Mouse (Mus musculus) ovary, postnatal 14 days (tissue): ENCODE results near the gene Mymx.

Experiments used
- DNase-seq: peaks from one replicate; pipeline ENCODE4 v3.0.0; 2022; ENCODE audit warnings: low spot score

Gene Mymx

DNA sequence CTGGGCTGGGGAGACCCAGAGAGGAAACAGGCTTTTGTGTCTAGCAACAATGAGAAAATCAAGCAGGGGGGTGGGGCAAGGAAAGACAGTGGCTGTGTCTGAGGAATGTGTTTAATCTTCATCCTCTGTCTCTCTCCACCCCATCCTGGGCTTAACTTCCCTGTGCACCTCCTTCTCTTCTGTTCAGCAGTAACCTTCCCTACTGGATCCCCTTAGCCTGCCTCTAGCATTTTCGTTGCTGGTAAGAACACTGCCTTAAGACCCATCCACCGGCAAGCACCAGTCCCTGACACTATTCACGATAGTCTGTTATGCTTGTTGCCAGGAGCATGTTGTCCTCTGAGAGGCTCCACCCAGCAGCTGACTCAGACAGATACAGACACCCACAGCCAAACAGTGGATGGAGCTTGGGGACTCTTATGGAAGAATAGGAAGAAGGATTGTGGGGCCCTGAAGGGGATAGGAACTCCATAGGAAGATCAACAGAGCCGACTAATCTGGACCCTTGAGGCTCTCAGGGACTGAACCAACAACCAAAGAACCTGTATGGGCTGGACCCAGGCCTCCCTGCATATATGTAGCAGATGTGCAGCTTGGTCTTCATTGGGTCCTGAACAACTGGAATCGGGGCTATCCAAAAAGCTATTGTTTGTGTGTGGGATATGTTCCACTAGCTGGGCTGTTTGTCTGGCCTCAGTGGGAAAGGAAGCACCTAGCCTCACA, 8.4 kb upstream of the Mymx start:
- no peak for DNase-seq

DNA sequence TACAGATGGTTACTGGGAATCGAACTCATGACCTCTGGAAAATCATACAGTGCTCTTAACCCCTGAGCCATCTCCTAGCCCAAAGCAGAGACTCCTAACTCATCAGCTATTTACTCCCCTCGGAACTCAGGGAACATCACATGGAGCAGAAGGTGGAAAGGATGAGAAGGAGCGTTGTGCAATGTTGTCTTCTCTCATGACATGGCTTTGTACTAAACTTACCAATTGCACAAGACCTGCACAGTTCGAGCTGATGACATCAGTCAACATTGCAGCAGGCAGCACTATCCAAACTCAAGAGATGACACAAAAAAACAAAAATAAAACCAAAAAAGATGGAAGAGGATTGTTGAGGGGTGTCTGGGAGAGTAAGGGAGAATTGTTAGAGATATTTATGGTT, 6.5 kb upstream of the Mymx start:
- DNase-seq: no peak

DNA sequence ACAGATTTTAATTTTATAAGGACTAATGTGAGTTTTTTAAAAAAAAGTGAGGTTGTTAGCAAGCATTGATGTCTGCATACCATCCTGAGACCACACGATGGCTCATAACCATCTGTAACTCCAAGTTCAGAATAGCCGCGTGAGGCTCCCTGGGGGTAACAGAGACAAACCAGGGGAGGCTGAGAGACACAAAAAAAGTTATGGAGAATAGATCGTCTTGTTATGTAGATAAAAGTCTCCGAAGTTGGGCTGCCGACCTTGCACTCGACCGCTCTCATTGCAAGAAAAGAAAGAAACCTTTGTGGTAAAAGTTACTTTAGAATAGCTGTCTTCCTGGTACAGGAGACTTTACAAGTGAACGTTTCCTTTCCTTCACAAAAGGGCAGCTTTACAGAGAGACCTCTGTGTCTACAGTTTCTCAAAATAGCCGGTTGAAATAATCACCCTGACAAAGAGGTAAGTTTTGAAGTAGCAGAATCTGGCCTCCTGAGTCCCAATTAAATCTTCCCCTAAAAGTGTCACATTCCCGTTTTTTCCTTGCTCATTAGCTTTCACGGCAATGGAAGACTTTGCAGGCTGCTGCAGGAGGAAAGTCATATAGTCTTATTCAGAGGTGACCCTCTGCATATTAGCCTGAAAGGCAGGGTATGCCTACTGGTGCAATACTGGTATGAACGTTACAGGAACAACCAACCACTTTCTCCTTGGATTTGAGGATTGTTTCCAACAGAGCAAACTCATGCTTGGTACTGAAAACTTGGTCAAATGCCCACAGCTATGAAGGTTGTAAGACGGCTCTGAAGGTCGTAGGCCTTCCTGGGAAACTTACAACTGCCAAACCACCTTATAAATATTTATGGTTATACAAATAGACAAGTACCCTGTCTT, 5.3 kb upstream of the Mymx start:
- no peak for DNase-seq

DNA sequence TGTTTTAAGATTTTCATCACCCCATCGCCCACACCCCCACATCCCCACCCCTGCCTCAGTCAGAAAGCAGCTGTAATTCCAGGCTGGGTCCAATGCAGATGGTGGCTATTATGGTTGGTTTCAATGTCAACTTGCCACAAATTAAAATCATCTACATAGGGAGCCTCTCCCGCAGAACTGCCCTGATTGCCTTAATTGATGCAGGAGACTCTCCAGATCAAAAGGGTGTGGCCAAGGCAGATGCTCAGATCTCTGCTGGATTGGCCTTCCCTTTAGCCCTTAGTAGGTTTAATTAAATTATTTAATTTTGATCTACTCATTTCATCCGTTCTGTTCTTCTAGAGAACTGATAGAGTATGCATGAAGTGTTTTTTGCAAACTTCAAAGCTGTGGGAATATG, 1.1 kb upstream of the Mymx start:
- DNase-seq: no peak

DNA sequence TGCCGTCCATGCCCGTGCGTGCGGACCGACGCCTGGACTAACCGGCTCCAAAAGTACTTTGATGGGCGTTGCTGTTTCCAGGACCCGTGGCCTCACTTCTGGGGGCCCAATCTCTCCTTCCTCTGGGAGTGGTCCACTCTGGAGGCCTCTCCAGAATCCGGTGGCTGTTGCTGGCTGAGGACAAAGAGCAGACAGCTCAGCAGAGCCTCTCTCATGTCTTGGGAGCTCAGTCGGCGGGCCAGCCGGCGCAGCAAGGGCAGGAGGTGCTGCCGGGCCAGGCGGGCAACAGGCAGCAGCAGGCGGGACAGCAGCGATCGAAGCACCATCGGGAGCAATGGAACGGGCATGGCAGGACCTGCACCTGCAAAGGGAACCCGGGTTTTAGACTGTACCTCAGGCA, 577 bp downstream of the Mymx start:
- DNase-seq: no peak

DNA sequence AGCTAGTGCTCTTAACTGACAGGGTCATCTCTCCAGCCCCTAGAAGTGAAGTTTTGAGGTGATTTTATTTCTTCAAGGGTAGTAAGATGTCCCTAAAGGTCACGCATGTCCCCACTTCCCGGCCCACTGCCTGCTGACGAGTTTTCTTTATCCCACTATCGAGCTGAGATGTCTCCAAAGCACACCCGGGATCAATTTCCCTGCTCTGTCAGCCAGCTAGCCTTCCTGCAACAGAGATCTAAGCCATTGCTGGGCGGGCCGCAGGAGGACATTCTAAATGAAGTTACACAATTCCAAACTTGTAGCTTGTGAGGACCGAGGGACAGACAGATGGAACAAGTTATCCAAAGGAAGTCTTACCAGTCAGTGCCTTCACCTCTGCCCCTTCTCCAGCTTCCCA, 1.6 kb downstream of the Mymx start:
- DNase-seq: no peak

DNA sequence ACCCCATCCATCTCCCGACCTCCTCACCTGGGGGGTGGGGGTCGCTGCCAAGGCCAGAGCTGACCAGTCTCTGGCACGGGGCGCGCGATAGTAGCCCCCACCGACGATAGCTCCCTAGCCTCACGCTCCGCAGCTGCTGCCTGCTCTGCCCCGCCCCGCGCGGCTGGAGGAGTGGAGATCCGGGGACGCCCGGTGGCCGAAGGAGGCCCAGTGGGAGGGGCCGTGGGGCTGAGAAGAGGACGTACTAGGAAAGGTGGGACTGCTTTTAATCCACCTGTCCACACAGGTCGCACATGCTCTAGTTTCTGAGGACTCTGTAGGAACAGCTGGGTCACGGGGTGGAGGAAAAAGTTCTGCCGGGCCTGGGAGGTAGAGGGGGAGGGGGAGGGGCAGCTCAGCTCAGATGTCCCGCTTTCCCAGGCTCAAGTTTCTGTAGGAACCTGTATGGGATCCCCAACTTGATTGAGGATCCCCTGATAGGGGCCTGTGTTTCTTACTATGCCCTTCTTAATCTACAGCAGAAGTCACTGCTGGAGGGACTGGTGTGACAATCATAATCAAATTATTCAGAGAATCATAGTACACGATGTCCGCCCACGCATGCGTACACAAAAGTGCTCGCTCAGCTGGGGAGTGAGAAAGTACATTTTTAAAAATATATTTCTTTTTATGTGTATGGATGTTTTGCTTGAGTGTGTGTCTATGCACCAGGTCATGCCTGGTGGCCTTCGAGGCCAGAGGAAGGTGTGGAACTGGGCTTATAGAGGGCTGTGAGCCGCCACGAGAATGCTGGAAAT, 2.3 kb downstream of the Mymx start, which contains the start of gene Slc29a1:
Slc29a1 (minus strand) TSS at position 161 of the 797 bp plus-strand sequence.
- no peak for DNase-seq

DNA sequence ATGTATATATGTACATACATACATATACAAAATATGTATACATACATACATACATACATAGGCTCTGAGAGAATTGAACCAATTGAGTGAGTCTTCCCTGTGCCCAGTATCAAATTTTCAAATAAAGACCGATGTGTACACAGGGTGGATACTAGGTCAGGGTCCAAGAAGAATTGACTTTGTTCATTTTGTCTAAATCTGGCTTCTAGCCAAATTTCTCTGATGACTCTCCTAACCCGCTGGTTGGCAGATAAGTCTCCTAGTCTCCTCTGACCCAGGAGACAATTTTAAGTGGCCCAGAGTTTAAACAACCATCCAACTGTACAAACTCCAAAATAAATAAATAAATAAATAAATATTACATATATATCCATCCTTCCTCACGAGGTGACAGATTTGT, 3.0 kb downstream of the Mymx start:
- no peak for DNase-seq

DNA sequence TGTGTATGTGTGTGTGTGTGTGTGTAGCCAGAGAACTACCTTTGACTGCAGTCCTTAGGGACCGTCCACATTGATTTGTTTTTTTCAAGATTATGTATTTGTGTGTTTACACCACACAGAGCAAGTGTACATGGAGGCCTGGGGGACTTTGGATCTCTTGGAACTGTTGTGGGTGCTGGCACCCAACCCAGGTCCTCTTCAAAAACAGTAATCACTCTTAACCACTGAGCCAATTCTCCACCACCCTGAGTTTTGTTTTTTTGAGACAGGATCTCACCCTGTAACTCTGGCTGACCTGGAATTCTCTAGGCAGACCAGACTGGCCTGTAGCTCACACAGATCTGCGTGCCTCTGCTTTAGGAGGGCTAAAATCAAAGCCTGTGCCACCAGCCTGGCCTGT, 3.5 kb downstream of the Mymx start:
- no peak for DNase-seq

DNA sequence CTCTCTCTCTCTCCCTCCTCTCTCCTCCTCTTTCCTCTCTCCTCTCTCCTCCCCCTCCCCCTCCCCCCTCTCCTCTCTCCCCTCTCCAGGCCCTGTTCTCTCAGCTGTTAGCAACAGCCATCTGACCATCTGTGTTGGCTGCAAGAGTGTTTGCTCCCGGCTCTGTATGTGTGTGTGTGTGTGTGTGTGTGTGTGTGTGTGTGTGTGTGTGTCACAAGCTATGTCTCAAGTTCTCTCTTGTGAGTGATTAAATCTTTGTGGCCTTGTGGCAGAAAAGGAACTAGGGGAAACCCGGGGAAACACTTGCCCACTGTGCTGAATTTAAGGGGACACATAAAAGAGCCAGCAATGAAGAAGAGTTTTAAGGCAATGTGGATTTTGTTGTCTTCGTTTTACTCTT, 4.1 kb downstream of the Mymx start:
- no peak for DNase-seq

DNA sequence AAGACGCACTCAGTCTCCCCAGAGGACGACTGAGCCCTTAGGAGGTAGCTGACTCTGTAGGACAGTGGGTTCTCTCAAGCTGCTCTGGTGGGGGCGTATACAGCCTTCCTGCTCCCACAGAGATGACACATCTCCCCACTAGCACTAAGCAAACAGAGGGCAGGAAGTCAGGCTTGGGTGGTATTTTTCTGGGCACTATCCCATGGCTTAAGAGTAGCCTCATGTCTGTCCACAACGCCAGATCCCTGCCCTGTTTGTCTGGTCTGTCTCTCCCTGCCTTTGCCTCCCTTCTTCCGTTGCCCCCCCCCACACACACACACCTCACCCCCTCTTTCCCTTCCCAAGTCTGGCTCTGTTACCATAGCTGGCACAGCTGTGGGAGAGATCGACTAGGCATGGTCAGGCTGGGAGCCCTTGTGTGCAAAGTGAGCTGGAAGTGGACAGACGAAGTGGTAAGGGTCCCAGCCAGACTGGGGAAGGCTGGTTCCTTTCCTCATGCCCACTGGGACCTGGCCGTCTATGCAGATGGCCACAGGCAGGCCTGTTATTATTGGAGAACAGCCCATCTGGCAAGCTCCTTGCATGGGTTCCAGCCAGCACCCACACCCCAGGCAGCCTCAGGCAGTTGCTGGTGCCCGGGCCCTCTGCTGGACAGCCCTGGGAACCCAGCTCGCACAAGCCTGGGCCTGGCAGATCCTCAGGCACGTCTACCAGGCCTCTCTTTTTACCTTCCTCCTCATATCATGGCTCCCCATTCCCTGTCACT, 5.1 kb downstream of the Mymx start:
- peak; percentile 70 for DNase-seq

DNA sequence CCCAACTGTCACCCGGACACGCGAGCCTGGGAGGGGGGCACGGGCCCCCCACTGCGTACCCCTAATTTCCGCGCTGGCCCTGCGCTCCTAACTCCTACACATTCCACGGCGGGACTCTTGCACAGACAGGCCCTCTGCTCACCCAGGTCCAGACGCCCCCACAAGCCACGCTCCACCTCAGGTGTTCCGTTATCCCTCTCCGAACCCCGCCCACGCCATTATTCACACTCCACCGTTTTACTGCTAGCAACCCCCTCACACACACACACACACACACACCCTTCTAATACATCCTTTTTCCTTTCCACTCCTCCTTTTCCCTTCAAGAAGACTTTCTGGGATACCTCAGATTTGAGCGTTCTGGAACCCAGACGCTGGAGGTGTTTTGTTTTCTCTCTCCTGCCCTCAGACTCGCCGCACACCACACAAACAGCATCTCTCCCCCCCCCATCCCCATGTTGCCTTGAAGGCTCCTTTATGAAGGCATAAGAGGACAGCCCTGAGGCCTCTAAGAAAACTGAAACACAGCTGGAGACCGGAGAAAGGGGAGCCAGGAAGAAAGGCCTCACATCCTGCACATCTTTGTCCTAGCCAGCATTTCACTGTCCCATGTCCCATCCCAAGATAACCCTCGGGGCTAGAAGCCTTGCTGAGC, 6.0 kb downstream of the Mymx start:
- no peak for DNase-seq

DNA sequence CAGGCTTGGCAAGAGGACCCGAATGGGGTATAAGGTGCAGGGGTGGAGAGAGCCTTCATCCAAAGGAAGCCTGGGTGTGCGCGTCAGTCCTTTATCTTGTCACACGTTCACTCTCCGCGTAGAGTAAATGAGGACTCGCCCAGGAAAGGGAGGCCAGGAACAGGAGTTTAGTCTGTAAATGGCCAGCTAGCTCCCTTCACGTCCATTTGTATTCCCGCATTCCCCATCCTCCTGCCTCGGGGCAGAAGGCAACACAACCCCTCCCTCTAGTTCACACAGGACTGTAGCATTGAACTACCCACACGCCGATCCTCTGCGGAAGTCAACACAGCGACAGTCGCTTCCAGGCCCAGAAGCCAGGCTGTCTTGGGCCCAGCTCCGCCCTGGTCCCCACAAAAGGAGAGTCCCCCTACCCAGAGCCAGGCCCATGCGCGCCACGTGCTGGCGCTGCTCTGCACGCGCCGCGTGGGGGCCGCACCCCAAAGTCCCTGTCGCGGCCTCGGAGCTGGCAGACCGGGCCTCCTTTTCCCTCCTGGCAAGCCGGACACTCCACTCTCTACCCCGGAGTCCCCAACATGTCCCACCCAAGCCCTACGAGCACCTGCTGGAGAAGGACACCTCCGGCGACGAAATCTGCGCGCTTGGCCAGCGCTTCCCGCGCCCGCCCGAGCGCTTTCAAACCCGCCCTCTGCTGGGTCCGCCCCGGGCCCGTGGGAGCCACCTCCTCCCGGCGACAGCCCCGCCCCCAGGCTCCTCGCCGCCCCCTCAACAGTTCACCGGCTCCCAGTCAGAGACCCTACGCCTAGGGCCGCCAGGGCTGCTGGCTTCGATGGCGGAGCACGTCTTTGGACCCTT, 6.8 kb downstream of the Mymx start:
- peak; percentile 70 for DNase-seq

DNA sequence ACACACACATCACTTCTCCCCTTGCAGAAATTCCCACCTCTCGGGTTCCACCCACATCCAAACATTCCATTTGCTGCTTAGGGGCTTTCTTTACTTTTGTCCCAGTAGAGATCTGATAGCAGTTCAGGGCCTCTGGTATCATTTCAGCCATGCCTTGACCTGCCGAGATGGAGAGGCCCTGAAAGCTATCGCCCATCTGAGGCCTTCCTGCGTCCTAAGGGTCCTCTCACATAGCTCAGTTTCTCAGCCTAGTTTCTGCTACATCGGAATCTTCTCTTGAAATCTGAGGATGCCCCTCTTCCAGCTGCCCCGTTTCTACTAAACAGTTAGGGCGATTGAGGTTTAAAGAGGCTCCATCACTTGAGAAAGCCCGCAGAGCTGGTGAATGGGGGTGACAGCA, 7.7 kb downstream of the Mymx start:
- no peak for DNase-seq

DNA sequence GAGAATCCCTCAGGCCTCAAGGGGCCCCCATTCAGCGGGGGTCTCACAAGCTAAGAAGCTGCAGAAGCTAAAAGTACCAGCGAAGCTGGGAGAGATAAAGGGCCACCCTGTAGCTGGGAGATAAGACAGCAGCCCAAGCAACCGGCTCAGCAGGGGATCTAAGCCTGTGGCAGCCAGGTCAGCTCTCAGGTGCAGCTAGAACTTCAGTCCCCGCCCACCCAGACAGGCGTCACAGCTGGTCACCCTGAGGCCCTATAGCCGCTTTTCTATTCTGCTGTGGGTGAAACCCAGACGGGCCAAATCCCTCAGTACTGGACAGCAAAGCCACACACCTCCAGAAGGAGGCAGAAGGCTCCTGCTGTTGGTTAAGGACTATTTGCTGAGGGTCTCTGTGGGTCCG, 8.4 kb downstream of the Mymx start:
- no peak for DNase-seq

DNA sequence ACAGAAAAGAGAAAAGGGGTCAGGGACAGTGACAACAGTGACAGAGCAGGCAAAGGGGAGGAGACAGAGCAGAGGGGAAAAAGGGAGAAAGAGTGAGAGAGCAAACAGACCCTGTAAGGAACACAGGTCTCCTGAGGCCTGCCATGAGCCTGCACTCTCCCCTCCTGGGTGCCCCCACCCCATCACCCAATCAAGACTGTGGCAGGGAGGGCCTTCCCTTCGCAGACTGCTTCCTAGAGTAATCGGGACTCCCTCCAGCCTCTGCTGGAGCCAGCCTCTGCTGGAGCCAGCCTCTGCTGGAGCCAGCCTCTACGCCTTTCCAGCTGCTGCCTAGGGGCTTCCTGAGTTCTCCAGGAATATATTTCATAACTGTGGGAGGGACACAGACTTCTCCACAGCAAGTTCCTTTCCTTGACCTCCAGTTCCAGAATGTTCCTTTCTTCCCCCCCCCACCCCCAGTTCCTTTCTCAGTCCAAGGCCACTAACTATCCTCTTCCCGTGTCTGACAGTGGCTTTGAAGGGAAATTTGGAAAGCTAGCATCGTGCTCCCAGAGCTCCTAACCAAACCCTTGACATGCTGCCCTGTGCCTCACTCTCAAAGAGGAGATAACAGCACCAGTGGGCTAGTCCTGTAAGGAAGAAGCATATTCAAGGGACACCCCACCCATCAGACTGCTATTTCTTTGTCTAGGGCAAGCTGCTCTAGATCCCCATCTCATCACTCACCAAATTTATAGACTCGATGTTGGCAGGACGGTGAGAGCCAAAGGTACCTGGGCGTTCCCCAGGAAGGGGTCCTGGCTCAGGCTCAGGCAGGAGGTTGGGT, 9.1 kb downstream of the Mymx start:
- no peak for DNase-seq

DNA sequence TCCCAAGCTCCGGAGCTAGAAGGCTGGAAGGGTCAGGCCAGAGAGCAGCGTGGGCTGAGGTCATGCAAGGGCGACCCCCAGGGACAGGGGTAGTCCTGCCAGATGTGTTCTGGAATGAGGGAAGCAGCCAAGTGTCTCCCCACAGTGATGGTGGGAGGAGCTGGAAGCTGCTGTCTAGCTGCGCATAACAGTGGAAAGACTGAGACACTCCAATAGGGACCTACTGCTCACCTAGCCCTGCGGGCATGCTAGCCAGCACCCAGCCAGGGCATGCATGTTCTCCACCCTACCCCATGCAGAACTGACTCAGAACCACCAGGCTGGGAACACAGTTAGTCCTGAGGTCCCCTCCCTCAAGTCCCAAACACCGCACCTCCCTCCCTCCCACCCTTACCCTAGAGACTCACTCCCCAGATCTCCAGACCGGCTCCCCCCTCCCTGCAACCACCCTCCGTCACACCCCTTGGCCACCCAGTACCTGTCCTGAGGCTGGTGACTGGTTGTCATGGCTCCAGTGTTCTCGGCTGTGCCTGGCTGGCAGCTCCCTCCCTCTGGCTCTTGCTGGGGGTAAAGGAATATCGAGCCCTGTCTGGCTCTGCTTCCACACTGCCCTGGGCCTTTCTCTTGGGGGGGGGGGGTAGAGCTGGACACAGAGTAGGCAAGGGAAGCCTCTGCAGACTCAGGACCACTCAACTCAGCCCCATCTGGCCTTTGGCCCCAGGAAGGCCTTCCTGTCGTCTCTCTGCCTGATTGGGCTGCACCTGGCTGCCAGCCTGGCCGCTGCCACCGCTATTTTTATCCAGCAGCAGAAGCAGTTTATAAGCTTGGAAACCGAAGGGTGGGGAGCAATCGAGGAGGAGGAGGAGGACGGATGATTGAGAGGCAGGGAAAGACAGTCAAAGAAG, 9.9 kb downstream of the Mymx start:
- no peak for DNase-seq

DNA sequence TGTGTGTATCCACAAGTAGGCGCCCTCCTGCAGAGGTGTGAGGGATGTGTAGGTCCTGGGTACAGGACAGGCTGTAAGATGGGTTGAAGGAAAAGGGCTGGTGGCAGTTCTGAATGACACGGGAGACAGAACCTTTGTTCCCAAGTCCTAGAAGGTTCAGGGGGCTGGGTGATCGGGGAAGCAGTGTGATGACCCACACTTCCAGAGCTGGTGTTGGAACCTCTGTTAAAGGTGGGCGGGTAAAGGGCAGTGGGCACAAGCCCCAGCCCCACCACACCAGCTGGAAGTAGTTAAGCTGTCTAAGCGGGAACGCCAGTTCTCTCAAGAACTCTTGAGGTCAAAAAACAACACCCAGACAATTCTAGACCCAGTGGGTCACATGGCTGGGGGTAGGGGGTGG, 11.5 kb downstream of the Mymx start:
- no peak for DNase-seq
